Mouse (Mus musculus) splenic B cell, adult 2 months (primary cell): ENCODE measurements around the gene Dolk.

ENCODE experiments used
- DNase-seq: peaks from one replicate; pipeline ENCODE4 v3.0.0-alpha.2; 2011; ENCODE audit warnings: low read depth, low spot score
- H3K27me3 ChIP-seq: 2 replicates; pipeline ENCODE4 v1.6.1; 2012; ENCODE audit warnings: mild to moderate bottlenecking, low read length, moderate library complexity, mixed read lengths; ENCODE audit not compliant: control insufficient read depth, poor library complexity, insufficient read depth, severe bottlenecking
- H3K36me3 ChIP-seq: 2 replicates; pipeline ENCODE4 v1.6.1; 2012; ENCODE audit warnings: mild to moderate bottlenecking, low read length, moderate library complexity, mixed read lengths; ENCODE audit not compliant: control insufficient read depth, poor library complexity, insufficient read depth, severe bottlenecking

Dolk gene

DNA sequence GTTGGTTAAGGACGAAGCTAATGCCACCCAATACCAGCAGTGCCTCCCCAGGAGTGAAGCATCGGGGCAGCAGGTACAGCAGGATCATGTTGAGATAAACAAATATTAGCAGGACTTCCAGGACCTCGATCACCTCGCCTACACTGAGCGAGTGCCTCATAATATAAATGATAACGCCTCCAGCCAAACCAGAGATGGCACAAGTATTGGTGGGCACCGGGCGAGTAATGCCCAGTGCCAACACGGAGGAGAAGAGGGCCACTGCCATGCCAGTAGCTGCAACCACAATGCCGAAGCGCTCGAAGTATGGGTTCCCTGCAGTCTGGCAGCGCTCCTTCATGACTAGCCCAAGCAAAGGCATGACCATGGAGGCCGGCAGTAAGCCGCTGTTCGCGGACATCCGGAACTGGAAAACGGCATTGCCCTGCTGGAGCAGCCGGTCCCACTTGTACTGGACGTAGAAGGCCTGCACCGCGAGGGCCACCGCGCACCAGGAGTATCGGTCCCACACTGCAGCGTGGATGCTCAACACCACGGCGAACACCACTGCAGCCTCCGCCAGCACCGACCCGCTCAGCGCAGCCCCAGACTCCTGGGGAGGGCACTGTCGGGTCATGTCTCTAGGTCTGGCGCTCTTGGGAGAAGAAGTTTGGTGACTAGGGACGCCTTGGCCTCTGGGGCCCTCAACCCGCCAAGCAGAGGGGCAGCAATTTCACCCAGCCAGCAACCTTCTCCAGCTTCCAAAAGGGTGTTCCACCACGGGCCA, 535 bp downstream of the Dolk start:
- no peaks in the 10 kb centered on the region for H3K27me3 ChIP-seq
- no peak for DNase-seq
- no peaks in the 10 kb centered on the region for H3K36me3 ChIP-seq

DNA sequence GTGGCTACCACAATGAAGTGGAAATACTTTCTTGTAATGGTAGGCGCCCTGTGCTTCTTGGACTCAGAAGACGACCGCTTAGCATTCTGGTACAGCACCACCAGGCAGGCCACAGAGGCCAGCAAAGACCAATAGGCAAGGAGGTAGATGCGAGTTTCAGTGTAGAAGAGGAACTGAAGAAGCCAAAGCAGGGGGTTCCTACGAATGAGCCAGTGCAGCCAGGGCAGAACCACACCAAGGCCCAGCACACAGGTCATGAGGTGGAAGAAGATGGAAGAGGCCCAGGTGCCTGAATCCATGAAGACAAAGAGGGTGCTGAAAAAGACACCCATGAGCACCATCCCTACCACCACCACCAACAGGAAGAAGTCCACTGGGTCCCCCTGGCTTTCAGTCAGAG, 1.1 kb downstream of the Dolk start:
- DNase-seq, result no peak
- Histone ChIP-seq H3K36me3 (no peaks in the 10 kb centered on the region), H3K27me3 (no peaks in the 10 kb centered on the region)

DNA sequence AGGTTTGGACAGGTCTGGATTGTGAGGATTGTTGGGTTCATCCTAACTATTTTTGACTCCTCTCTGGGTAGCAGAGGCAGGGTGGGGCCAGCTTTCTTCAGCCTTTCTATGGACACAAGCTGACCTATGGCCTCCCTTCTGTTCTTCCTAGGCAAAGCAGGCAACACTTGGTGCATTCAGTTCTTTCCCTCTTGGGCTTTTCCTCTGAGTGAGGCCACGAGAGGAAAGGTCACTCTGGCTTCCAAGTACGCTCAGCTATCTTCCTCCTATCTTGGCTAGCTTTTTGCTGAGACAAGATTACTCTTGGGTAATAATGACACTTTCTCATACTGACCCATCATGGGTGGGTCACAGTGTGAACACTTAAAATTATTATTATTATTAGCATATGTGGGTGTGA, 2.9 kb downstream of the Dolk start:
- Histone ChIP-seq H3K36me3 (no peaks in the 10 kb centered on the region), H3K27me3 (no peaks in the 10 kb centered on the region)
- DNase-seq, result no peak

DNA sequence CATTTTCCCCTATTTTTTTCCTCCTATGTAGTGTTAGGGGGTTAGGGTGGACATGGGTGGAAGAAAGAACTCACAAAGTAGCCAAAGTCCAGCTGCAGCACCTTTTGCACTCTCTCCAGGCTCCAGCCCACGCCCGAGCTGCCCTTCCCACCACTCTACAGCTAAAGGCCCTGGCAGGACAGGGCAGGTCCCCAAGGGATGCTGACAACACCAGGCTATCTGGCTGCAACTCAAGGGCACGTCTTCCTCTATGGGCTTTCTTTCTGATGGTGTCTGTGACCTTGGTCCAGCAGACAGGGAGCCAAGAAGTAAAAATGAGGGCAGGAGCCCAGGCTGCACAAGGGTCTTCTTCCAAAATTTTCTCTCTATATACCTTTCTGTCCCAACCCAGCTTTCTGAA, 4.5 kb downstream of the Dolk start:
- Histone ChIP-seq H3K36me3 (no peaks in the 10 kb centered on the region), H3K27me3 (no peaks in the 10 kb centered on the region)
- DNase-seq, result no peak

DNA sequence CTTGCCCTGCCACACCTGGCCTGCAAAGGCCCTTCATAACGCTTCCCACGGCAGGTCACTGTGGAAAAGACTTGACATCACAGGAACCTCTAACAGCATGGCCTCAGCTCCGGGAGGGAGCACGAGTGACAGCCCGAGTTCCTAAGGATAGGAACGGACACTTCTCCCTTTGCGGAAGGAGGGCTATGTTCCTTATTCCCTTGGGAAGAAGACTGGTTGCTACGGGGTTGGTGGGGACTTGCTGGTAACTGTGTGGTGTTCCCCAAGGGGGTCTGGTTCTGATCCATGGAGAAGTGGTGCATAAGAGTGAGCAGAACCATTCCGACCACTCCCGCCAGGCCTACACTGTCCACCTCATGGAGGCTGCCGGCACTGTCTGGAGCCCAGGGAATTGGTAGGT, 5.4 kb downstream of the Dolk start, which contains the start of gene Gm28038:
Gene Gm28038, plus strand, starts transcription at position 301 of the 400 bp plus-strand sequence.
- DNase-seq, result no peak
- no peaks in the 10 kb centered on the region for H3K27me3 ChIP-seq
- H3K36me3 ChIP-seq, result no peaks in the 10 kb centered on the region

DNA sequence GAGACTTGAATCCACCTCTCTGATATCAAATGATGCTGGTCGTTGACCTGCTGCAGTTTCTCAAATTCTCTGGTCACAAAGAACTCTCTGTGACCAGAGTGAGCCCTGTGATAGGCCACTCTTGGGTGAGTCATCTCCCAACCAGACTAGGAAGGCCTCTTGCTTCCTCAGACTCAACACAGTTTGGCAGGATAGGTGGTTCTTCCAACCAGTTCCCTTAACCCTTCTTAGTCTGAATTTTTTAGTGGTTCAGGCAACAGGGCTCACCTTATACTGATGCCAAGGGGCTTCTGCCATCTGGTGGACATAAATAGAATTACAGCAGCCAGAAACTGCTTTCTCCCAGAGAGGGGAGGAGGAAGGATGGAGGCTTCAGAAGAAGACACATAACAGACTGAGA, 16.0 kb downstream of the Dolk start:
- peak; percentile 79 for DNase-seq
- no peaks in the 10 kb centered on the region for H3K27me3 ChIP-seq

DNA sequence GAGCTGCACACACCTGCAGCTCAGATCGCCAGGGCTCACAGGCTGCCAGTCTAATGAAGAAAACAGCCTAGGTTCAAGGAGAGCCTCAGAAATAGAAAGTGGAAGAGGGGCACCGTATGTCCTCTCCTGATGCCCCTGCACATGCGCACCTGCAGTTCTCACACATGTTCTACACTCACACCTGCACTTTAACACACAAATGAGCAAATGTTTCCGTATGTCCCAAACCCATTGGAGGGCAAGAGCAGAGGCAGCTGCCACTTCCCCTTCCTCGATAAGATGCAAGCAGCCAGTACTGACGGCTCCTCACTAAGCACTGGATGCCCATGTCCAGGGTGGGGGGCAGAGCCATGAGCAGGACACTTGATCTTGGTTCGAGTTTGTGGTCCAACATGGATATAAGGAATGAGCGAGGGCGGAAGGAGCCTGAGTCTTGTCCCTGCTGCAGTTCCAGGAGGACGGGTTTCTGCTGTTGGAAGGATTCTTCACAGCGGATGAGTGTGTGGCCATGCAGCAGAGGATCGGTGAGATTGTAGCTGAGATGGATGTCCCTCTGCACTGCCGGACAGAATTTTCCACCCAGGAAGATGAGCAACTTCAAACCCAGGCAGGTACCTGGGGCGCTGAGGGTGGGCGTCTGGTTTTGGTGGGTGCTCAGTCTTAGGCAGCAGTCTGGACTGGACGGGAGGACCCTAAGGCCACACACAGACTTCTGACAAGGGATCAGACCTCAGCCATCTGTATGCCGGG, 16.7 kb downstream of the Dolk start:
- Histone ChIP-seq H3K27me3 (no peaks in the 10 kb centered on the region), H3K36me3 (no peaks in the 10 kb centered on the region)
- DNase-seq, result peak; percentile 48

More for the DNA sequence above, 16.0 kb downstream of the Dolk start:
- H3K36me3 ChIP-seq, result no peaks in the 10 kb centered on the region

DNA sequence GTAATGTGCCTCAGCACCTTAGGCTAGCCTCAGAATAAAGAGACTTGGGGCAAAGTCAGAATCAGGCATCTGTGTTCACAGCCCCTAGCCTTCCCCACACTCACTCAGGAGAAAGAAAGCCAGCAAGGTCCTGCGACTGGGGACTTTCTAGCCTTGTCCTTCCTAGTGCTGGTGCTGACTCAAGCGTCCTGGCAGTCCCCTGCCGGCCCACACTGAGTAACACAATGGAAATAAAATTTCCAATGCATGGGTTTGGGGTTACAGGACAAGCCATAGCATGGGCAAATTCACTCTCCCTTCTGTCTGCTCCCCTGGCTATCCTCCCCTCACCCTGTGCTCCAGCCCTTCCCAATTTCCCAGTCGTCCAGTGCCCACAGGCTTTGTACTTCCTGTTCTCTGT, 17.8 kb downstream of the Dolk start:
- no peak for DNase-seq
- no peaks in the 10 kb centered on the region; the same call in 1 of the 2 replicates for H3K36me3 ChIP-seq
- H3K27me3 ChIP-seq, result no peaks in the 10 kb centered on the region

DNA sequence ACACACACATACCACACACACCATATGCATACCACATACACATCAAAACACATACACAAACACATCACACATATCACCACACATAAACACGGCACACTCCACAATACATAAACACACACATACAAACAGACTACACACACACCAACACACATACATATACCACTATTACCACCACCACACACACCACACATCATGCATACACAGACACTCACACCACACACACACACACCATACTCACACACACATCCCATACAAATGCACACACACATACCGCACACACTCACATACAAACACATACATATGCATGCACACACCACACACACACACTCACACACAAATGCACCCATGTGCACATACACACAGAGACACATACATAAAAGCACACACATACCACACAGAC, 18.7 kb downstream of the Dolk start:
- peaks cover 4% of the 10 kb centered on the region for H3K36me3 ChIP-seq
- H3K27me3 ChIP-seq, result no peaks in the 10 kb centered on the region
- no peak for DNase-seq

DNA sequence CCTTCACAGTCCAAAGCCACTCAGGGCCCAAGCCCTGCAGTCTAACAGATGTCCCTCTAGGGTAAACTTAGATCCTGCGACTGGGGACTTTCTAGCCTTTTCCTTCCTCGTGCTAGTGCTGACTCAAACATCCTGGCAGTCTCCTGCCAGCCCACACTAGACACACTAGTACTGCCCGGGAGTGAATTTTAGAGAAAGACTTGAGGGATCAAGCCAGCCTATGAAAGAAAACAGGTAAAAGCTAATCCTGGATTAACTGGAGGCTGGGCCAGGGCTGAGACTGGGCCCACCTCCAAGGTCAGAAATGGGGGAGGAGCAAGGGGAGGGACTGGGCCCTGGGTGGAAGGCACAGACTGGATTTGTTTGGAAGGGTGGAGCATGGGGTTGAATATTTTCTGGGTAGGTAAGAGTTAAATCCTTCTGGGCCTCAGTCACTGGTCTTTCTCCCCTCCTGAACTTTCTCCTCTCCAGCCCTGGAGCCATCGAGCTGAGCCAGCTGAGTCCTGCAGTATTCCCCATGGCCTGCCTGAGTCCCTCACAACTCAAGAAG, 19.7 kb downstream of the Dolk start:
- no peaks in the 10 kb centered on the region for H3K27me3 ChIP-seq
- peaks cover 4% of the 10 kb centered on the region for H3K36me3 ChIP-seq
- DNase-seq, result no peak

DNA sequence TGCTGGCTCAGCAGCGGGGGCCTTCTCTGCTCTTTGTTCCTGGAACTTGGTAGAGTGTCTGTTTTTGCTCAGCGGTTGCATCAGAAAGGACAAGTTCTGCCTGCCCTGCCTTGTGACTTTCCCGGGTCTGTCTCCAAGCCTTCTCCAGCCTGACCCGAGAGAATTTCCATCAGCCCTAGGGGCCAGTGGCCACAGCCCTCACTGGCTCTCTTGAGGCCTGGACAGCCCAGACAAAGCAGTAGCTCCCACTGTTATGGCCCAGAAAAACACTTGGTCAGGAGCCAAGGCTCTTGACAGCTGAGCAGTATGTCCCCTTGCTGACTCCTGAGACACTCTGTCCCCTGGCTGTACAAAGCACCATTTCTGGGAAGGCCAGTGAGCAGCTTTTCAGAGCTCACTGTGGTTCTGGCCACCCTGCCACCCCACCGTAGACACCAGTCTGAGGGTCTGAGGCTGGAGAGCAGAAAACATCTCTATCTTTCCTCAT, 20.3 kb downstream of the Dolk start, which contains the start of gene Phyhd1:
Gene Phyhd1, plus strand, starts transcription at position 437 of the 487 bp plus-strand sequence.
- DNase-seq, result no peak
- H3K27me3 ChIP-seq, result no peaks in the 10 kb centered on the region

DNA sequence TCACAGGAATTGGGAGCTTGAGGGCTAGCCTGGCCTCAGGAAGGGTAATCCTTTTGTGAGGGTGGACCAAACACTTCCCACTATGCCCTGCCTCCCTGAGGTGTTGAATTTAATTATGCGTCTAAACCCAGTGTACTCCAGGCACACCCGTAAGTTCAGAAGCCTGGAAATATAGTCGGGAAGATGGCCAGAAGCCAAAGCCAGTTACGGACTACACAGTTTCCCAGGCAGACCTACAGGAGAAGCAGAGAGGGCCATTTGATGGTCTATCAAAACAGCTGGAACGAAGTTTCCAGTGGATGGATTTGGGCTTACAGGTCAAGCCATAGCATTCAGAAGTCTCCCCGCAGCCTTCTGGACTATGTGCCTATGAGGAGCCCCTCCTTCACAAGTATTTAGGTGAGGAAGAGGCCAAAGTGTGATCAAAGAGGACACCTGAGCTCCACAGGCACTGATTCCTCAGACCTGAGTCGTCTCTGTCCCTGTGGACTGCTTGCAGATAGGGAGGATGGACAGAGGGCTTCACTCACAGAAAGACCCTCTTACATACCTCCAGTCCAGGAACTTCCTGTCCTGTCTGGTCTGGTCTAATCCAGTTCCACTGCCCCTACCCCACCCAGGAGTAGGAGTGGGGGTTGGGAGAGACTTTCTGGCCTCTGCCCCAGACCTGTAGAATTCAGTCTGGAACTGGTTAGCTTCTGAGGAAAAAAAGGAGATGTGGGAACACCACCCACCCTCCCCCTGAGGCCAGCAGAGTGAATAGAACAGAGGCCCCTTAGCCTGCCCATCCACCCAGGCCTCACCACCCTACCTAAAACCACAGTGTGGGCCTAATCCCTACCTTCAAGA, 21.2 kb downstream of the Dolk start:
- no peaks in the 10 kb centered on the region for H3K27me3 ChIP-seq
- H3K36me3 ChIP-seq, result peaks cover 4% of the 10 kb centered on the region
- DNase-seq, result no peak

More for the DNA sequence above, 20.3 kb downstream of the Dolk start, which contains the start of gene Phyhd1:
- peaks cover 4% of the 10 kb centered on the region for H3K36me3 ChIP-seq

DNA sequence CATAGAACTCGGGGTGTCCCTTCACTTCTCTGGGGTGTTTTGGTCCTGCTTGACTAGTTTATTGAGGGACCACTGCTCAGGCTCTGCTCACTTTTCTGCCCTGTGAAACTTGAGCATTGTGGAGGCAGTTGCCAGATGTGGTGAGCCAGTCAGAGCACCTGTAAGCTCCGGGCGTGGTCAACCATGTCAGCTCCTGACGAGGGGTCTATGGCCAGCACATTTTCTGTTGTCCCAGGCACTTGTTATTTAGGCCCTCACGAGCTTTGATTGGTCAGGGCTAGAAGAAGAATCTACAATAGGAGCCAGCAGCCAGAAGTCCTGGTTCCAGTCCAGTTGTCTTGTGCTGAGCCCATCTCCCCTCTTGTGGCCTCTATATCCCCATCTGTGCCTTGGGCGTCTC, 22.3 kb downstream of the Dolk start:
- H3K27me3 ChIP-seq, result no peaks in the 10 kb centered on the region
- no peak for DNase-seq
- H3K36me3 ChIP-seq, result peaks cover 4% of the 10 kb centered on the region

DNA sequence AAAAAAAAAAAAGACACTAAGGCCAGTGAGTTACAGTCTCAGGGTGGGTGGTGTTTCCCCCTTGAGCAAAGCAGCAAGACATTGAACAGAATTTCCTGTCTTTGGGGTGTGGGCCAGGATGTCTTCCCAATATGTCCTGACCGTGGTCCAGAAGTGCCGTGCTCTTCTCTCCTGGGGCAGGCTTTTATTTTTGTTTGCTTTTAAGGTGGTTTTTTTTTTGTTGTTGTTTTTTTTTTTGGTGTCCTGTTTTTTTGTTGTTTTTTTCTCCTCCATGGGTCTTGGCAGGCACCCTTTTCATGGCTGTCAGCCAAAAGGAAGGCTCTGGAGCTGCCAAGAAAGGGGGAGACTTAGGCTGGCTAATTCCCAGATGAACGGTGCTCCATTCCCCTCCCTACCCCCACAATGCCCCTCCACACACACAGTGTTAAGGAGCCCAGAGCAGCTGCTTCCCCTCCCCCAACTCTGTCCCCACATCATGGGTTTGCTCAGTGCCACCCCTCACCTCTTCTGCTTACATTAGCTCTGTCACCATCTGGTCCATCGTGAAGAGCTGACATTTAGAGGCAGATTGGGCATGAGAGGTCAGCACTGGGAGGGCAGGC, 23.2 kb downstream of the Dolk start:
- Histone ChIP-seq H3K36me3 (peaks cover 4% of the 10 kb centered on the region), H3K27me3 (no peaks in the 10 kb centered on the region)
- no peak for DNase-seq
